Mouse (Mus musculus) hindbrain, embryonic 10.5 days (tissue): ENCODE results near the gene Cd99l2. TPM values are rescaled to one million over a fixed set of nuclear protein-coding genes. Genes with fewer than 3 reads are reported as not detected.

Experiments
- DNase-seq: peaks from one replicate; pipeline ENCODE4 v3.0.0-alpha.2; 2017; ENCODE audit warnings: low spot score
- H3K27ac ChIP-seq: fragments of 300-500 bp; sonication (generic); 2 replicates; pipeline ENCODE4 v1.5.1; 2016; ENCODE audit warnings: mild to moderate bottlenecking, moderate library complexity
- H3K27me3 ChIP-seq: fragments of 300-500 bp; sonication (generic); 2 replicates; pipeline ENCODE4 v1.6.1; 2016; ENCODE audit warnings: mild to moderate bottlenecking; ENCODE audit not compliant: poor library complexity, insufficient read depth, severe bottlenecking
- H3K36me3 ChIP-seq: fragments of 300-500 bp; sonication (generic); 2 replicates; pipeline ENCODE4 v1.6.1; 2016; ENCODE audit warnings: mild to moderate bottlenecking, moderate library complexity
- H3K4me1 ChIP-seq: fragments of 300-500 bp; sonication (generic); replicated peaks from 2 replicates; pipeline ENCODE4 v1.6.1; 2016; ENCODE audit warnings: mild to moderate bottlenecking
- H3K4me3 ChIP-seq: fragments of 300-500 bp; sonication (generic); 2 replicates; pipeline ENCODE4 v1.5.1; 2016; ENCODE audit warnings: mild to moderate bottlenecking, moderate library complexity
- H3K9me3 ChIP-seq: fragments of 300-500 bp; sonication (generic); 2 replicates; pipeline ENCODE4 v1.6.1; 2016; ENCODE audit warnings: mild to moderate bottlenecking, moderate library complexity
- WGBS: fragments of 180-500 bp; shearing (Covaris S2); methylation state at CpG from one replicate; pipeline ENCODE4 v1.1.7; 2016; 5-methylcytosine and 5-hydroxymethylcytosine counted together
- polyA plus RNA-seq: library from polyadenylated mRNA; unstranded; fragments of >200 nt; fragmentation: Nextera tagmentation; extraction: Ambion mirVana; gene quantifications from 2 replicates; pipeline ENCODE4 v1.2.1, GENCODE M21; 2016

The Cd99l2 gene
- polyA plus RNA-seq, 1 experiment from 2014 or later: 27.5 TPM

DNA sequence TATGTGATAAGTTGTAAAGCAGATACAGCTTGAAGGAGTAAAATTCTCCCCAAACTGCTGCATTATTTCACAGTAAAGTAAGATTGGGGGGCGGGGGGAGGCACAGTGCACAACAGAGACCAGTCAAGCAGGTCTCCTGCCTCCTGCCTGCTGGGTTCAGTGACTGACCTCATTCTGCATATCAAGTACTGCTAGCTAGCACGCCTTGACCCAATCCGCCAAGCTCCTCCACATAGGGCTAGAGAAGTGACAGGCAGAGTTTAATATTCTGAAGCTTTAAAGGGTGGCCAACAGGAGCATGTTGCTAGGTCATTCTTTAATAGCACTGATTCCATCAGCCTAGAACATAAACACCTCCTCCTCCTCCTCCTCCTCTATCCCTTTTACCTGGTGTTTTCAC lies 79.9 kb downstream of the Cd99l2 start:
- 41% methylated on average over 3 of the region's 3 CpGs for WGBS
- H3K27me3 ChIP-seq: peaks cover 4% of the 10 kb centered on the region; the same call in 1 of the 2 replicates
- DNase-seq: no peak
- no peak overlapping the region for H3K4me3 ChIP-seq
- no peaks in the 10 kb centered on the region for H3K4me1 ChIP-seq
- H3K27ac ChIP-seq: no peak overlapping the region
- peaks cover 5% of the 10 kb centered on the region; the same call in 1 of the 2 replicates for H3K36me3 ChIP-seq
- no peaks in the 10 kb centered on the region for H3K9me3 ChIP-seq

DNA sequence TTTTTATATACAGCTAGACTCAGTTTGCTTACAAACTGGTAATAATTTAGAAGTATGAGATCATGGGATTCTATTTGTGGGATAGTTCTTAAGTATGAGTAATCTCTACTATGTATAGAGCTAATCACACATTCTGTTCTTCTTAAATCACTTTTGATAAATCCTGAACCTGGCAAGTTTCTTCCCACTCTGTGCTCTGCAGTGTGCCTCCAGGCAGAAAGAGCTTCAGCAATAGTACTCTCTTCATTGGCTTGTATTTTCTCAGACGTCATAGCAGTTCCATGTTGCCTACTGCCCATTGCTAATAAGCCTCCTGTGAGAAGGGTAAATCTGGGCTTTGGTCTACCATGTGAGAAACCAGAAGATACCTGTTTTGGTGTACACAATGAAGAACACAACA lies 84.3 kb downstream of the Cd99l2 start:
- no peaks in the 10 kb centered on the region for H3K9me3 ChIP-seq
- no peak for DNase-seq
- H3K4me1 ChIP-seq: 0 out of 2 replicates have a peak, but pooled peaks cover 4% of the 10 kb centered on the region
- H3K27me3 ChIP-seq: peaks cover 4% of the 10 kb centered on the region; the same call in 1 of the 2 replicates
- H3K4me3 ChIP-seq: no peak overlapping the region
- 80% methylated on average over 1 of the region's 1 CpGs for WGBS
- H3K27ac ChIP-seq: no peak overlapping the region
- H3K36me3 ChIP-seq: no peaks in the 10 kb centered on the region

DNA sequence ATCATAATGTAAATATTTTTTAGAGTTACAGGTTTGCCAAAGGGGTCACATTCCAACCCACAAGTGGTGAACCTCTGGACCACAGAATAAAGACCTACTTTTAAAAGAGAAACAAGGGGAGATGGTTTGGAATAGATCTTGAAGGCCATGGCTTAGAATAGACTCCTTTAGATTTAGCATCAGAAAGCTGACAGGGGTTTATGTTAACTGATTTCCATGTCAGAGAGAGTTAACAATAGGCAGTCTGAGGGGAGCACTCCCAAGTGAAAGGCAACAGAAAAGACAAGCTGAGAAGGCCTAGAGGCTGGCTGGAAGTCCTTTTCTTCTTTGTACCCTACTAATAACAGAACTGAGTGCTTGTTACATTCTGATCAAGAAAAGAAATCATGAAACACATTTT lies 86.4 kb downstream of the Cd99l2 start:
- Histone ChIP-seq H3K27ac (no peak overlapping the region), H3K36me3 (0 out of 2 replicates have a peak, but pooled peaks cover 4% of the 10 kb centered on the region), H3K4me1 (0 out of 2 replicates have a peak, but pooled peaks cover 4% of the 10 kb centered on the region), H3K27me3 (no peaks in the 10 kb centered on the region; the same call in 1 of the 2 replicates), H3K4me3 (no peak overlapping the region), H3K9me3 (no peaks in the 10 kb centered on the region)
- no peak for DNase-seq

DNA sequence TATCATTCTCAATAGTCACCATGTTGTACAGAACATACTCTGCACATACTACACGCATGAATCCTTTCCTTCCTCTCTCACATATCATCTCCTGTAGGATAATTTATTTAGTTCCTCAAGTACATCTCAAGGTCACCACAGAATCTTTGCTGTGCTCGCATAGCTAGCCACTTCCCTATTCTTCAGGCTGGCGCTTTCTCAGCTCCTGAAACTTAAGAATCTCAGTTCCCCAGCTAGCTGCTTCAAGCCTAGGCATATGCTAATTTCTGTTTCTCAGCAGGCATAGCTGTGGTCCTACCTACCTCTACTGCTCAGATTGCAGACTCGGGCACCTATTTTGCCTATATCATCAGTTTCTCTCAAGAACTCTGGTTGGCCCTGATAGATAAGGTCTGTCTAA lies 96.3 kb downstream of the Cd99l2 start:
- no peak for DNase-seq
- H3K9me3 ChIP-seq: no peaks in the 10 kb centered on the region
- H3K27ac ChIP-seq: no peak overlapping the region
- no peaks in the 10 kb centered on the region for H3K27me3 ChIP-seq
- 76% methylated on average over 4 of the region's 4 CpGs for WGBS
- H3K4me1 ChIP-seq: no peaks in the 10 kb centered on the region
- no peak overlapping the region for H3K4me3 ChIP-seq
- H3K36me3 ChIP-seq: no peaks in the 10 kb centered on the region

DNA sequence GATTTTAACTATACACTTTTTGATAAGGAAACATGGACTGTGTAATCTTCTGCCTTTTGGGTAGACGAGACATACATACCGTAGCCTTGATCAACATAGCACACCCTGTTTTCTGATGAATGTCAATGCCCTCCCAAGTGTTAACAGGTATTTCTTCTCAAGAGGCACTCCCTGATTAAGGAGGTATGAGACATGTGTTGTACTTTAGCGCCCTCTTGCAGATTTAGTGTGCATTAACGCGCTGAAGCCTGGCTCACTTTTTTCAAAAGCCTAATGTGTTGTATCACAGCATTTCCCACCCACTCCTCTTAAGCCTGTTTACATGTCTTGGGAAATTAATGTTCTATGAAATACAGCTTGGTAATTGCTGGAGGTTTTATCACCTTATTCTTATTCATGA lies 111.1 kb downstream of the Cd99l2 start:
- Histone ChIP-seq H3K9me3 (no peaks in the 10 kb centered on the region), H3K27ac (no peak overlapping the region), H3K4me3 (no peak overlapping the region), H3K27me3 (no peaks in the 10 kb centered on the region), H3K36me3 (no peaks in the 10 kb centered on the region), H3K4me1 (no peaks in the 10 kb centered on the region)
- peak; percentile 7 for DNase-seq
- WGBS: 48% methylated on average over 5 of the region's 5 CpGs

DNA sequence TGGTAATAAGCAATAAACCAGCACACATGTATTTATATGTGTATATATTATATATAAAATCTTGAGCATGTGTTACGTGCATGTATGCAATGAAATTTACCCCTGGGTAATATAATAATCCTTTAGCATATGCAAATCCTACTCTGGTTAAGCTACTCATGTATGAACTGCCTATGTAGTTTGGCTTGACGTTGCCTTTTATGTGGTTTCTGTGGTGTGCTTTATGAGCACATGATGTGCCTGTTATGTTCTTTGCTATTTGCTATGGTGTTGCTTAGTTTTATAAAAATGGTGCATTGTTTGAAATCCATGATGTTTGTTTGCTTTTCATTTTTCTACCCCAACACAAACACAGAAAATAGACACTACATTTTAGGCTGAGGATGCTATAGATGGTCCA lies 114.2 kb downstream of the Cd99l2 start:
- H3K9me3 ChIP-seq: no peaks in the 10 kb centered on the region
- H3K27me3 ChIP-seq: no peaks in the 10 kb centered on the region
- no peak for DNase-seq
- H3K4me1 ChIP-seq: no peaks in the 10 kb centered on the region
- H3K27ac ChIP-seq: no peak overlapping the region
- 93% methylated on average over 2 of the region's 2 CpGs for WGBS
- H3K36me3 ChIP-seq: no peaks in the 10 kb centered on the region
- H3K4me3 ChIP-seq: no peak overlapping the region

DNA sequence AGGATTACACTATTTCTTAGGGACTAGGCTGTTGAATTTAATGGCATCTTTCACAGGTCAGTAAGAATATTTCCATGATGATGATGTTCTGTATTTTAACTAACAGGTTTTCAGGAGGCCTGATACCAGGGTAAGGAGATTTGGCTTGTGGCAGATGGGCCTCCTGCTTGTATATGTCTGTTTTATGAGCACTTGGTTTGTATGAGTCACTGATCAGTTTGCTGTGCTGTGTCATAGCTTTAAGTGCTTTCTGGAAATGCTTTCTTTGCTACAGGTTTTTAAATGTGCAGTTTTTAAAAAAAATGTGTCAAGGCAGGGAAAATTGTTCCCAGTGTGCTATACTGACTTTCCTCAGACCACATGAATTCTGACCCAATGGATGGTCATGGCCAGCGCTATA lies 115.9 kb downstream of the Cd99l2 start:
- H3K9me3 ChIP-seq: no peaks in the 10 kb centered on the region
- no peaks in the 10 kb centered on the region for H3K4me1 ChIP-seq
- no peak overlapping the region for H3K27ac ChIP-seq
- H3K4me3 ChIP-seq: no peak overlapping the region
- H3K36me3 ChIP-seq: no peaks in the 10 kb centered on the region
- H3K27me3 ChIP-seq: no peaks in the 10 kb centered on the region
- WGBS: 94% methylated on average over 1 of the region's 1 CpGs
- DNase-seq: no peak

Other genes starting within 250 kb of the Cd99l2 start
- 6.3 and 7.9 TPM in 2 replicates for gene Mtmr1, start 128.1 kb downstream of the Cd99l2 start, polyA plus RNA-seq
- gene Hmgb3, start 63.1 kb upstream of the Cd99l2 start, polyA plus RNA-seq: 622 and 677 TPM in 2 replicates
- gene Gpr50, start 170.8 kb upstream of the Cd99l2 start, polyA plus RNA-seq: 1.4 and 3.0 TPM in 2 replicates